Mouse (Mus musculus) olfactory bulb, adult 2 months (tissue): Measurements from ENCODE around the gene Adam8. TPM values are rescaled to one million over a fixed set of nuclear protein-coding genes. Genes with fewer than 3 reads are reported as not detected.

Source experiments
- H3K27ac ChIP-seq: fragments of 200-500 bp; 2 replicates; pipeline ENCODE4 v1.5.1; 2012; ENCODE audit warnings: low read depth, low read length; ENCODE audit not compliant: insufficient read depth
- H3K4me1 ChIP-seq: fragments of 200-500 bp; 2 replicates; pipeline ENCODE4 v1.6.1; 2012; ENCODE audit warnings: low read length; ENCODE audit not compliant: control insufficient read depth, insufficient read depth
- H3K4me3 ChIP-seq: fragments of 200-500 bp; 2 replicates; pipeline ENCODE4 v1.5.1; 2012; ENCODE audit warnings: mild to moderate bottlenecking, low read depth, low read length, moderate library complexity; ENCODE audit not compliant: insufficient read depth
- CTCF ChIP-seq: fragments of 200-500 bp; IDR thresholded peaks from 2 replicates; pipeline ENCODE4 v1.5.1; 2012; ENCODE audit warnings: low read depth, mild to moderate bottlenecking, low read length, moderate library complexity; ENCODE audit not compliant: insufficient read depth
- POLR2A ChIP-seq: fragments of 200-500 bp; IDR thresholded peaks from 2 replicates; pipeline ENCODE4 v1.6.1; 2012; ENCODE audit warnings: mild to moderate bottlenecking, low read depth, low read length, moderate library complexity; ENCODE audit not compliant: insufficient read depth
- WGBS: fragments of 180-500 bp; shearing (Covaris S2); methylation state at CpG from one replicate; pipeline ENCODE4 v1.1.7; 2018; 5-methylcytosine and 5-hydroxymethylcytosine counted together
- polyA plus RNA-seq: library from polyadenylated mRNA; stranded (reverse); fragments of >200 nt; gene quantifications from 2 replicates; pipeline ENCODE4 v1.2.4, GENCODE M21; 2012; ENCODE audit warnings: low replicate concordance; ENCODE audit not compliant: missing spikeins, insufficient read depth, insufficient read length

Adam8 gene
- polyA plus RNA-seq, 1 experiment = not detected

- Histone ChIP-seq H3K4me1 (peaks cover 15% of the 10 kb centered on the region), H3K27ac (no peak overlapping the region), H3K4me3 (no peak overlapping the region)
- TF ChIP-seq POLR2A = no peak
- WGBS = 90% methylated on average over 10 of the region's 10 CpGs
These were observed 22.0 kb downstream of the Adam8 start for GRCm38 (mm10) chr7:139970216-139970919.

GRCm38 (mm10) chr7:139969348-139970130 lies 22.8 kb downstream of the Adam8 start:
- whole genome bisulfite sequencing = 39% methylated on average over 10 of the region's 10 CpGs
- TF ChIP-seq POLR2A (no peak), CTCF (peak; percentile 47)
- Histone ChIP-seq H3K4me1 (peaks cover 15% of the 10 kb centered on the region), H3K27ac (no peak overlapping the region), H3K4me3 (no peak overlapping the region)

GRCm38 (mm10) chr7:139968428-139968827 lies 23.9 kb downstream of the Adam8 start:
- TF ChIP-seq POLR2A = no peak
- Histone ChIP-seq H3K4me1 (peaks cover 12% of the 10 kb centered on the region), H3K4me3 (no peak overlapping the region), H3K27ac (no peak overlapping the region)
- 46% methylated on average over 5 of the region's 5 CpGs for WGBS

- 21% methylated on average over 4 of the region's 4 CpGs for WGBS
- Histone ChIP-seq H3K4me3 (no peak overlapping the region), H3K4me1 (peaks cover 8% of the 10 kb centered on the region), H3K27ac (no peak overlapping the region)
- TF ChIP-seq POLR2A (no peak), CTCF (no peak)
These were observed 25.2 kb downstream of the Adam8 start for GRCm38 (mm10) chr7:139967175-139967574.

- Histone ChIP-seq H3K4me1 (no peaks in the 10 kb centered on the region), H3K27ac (no peak overlapping the region), H3K4me3 (no peak overlapping the region)
- 59% methylated on average over 4 of the region's 4 CpGs for WGBS
- TF ChIP-seq CTCF (no peak), POLR2A (no peak)
These were observed 28.5 kb downstream of the Adam8 start for GRCm38 (mm10) chr7:139963814-139964213.

GRCm38 (mm10) chr7:139961141-139961540 lies 31.2 kb downstream of the Adam8 start:
- TF ChIP-seq CTCF (no peak), POLR2A (no peak)

GRCm38 (mm10) chr7:139957958-139958357 lies 34.4 kb downstream of the Adam8 start:
- TF ChIP-seq POLR2A (no peak), CTCF (no peak)
- no peak overlapping the region for H3K27ac ChIP-seq
- 49% methylated on average over 11 of the region's 11 CpGs for WGBS
- H3K4me3 ChIP-seq = no peak overlapping the region
- no peaks in the 10 kb centered on the region for H3K4me1 ChIP-seq

More at GRCm38 (mm10) chr7:139961141-139961540, 31.2 kb downstream of the Adam8 start:
- WGBS = 93% methylated on average over 10 of the region's 10 CpGs
- Histone ChIP-seq H3K27ac (no peak overlapping the region), H3K4me3 (no peak overlapping the region), H3K4me1 (no peaks in the 10 kb centered on the region)

GRCm38 (mm10) chr7:139957437-139957836 lies 34.9 kb downstream of the Adam8 start:
- no peak overlapping the region for H3K4me3 ChIP-seq
- WGBS = 80% methylated on average over 11 of the region's 11 CpGs

GRCm38 (mm10) chr7:139956658-139957057 lies 35.7 kb downstream of the Adam8 start:
- no peak overlapping the region for H3K4me3 ChIP-seq
- no peaks in the 10 kb centered on the region; the same call in 1 of the 2 replicates for H3K4me1 ChIP-seq
- 92% methylated on average over 3 of the region's 3 CpGs for WGBS

More at GRCm38 (mm10) chr7:139957437-139957836, 34.9 kb downstream of the Adam8 start:
- H3K27ac ChIP-seq = no peak overlapping the region
- no peaks in the 10 kb centered on the region; the same call in 1 of the 2 replicates for H3K4me1 ChIP-seq
- no peak for TF ChIP-seq POLR2A
- no peak for TF ChIP-seq CTCF

More at GRCm38 (mm10) chr7:139956658-139957057, 35.7 kb downstream of the Adam8 start:
- TF ChIP-seq CTCF (no peak), POLR2A (no peak)
- H3K27ac ChIP-seq = no peak overlapping the region
